Mouse (Mus musculus) liver, embryonic 12.5 days (tissue): Measurements from ENCODE around the gene Erc2. TPM values are rescaled to one million over a fixed set of nuclear protein-coding genes. Genes with fewer than 3 reads are reported as not detected.

Experiments used
- ATAC-seq: fragments of 200-750 bp; cut with Nextera tagmentation; 2 replicates; pipeline ENCODE4 v1.8.0; 2017; ENCODE audit warnings: moderate number of reproducible peaks, mild to moderate bottlenecking, moderate library complexity
- H3K27ac ChIP-seq: fragments of 300-500 bp; sonication (generic); 2 replicates; pipeline ENCODE4 v1.5.1; 2016; ENCODE audit warnings: mild to moderate bottlenecking
- H3K27me3 ChIP-seq: fragments of 300-500 bp; sonication (generic); replicated peaks from 2 replicates; pipeline ENCODE4 v1.6.1; 2016; ENCODE audit warnings: mild to moderate bottlenecking, moderate library complexity
- H3K36me3 ChIP-seq: fragments of 300-500 bp; sonication (generic); 2 replicates; pipeline ENCODE4 v1.6.1; 2016; ENCODE audit warnings: mild to moderate bottlenecking, moderate library complexity
- H3K4me1 ChIP-seq: fragments of 300-500 bp; sonication (generic); 2 replicates; pipeline ENCODE4 v1.6.1; 2016
- H3K4me2 ChIP-seq: fragments of 300-500 bp; sonication (generic); 2 replicates; pipeline ENCODE4 v1.6.1; 2016; ENCODE audit warnings: mild to moderate bottlenecking, moderate library complexity
- H3K4me3 ChIP-seq: fragments of 300-500 bp; sonication (generic); 2 replicates; pipeline ENCODE4 v1.5.1; 2016; ENCODE audit warnings: mild to moderate bottlenecking, moderate library complexity
- H3K9ac ChIP-seq: fragments of 300-500 bp; sonication (generic); 2 replicates; pipeline ENCODE4 v1.6.1; 2016; ENCODE audit warnings: mild to moderate bottlenecking, moderate library complexity
- H3K9me3 ChIP-seq: fragments of 300-500 bp; sonication (generic); replicated peaks from 2 replicates; pipeline ENCODE4 v1.6.1; 2016; ENCODE audit warnings: mild to moderate bottlenecking, moderate library complexity
- WGBS: fragments of 180-500 bp; shearing (Covaris S2); methylation state at CpG from one replicate; pipeline ENCODE4 v1.1.7; 2016; ENCODE audit not compliant: insufficient replicate concordance; 5-methylcytosine and 5-hydroxymethylcytosine counted together
- polyA plus RNA-seq: library from polyadenylated mRNA; unstranded; fragments of >200 nt; fragmentation: Nextera tagmentation; extraction: Ambion mirVana; gene quantifications from 2 replicates; pipeline ENCODE4 v1.2.1, GENCODE M21; 2016

The Erc2 gene
- polyA plus RNA-seq, 1 experiment from 2014 or later: 0.77 TPM

DNA sequence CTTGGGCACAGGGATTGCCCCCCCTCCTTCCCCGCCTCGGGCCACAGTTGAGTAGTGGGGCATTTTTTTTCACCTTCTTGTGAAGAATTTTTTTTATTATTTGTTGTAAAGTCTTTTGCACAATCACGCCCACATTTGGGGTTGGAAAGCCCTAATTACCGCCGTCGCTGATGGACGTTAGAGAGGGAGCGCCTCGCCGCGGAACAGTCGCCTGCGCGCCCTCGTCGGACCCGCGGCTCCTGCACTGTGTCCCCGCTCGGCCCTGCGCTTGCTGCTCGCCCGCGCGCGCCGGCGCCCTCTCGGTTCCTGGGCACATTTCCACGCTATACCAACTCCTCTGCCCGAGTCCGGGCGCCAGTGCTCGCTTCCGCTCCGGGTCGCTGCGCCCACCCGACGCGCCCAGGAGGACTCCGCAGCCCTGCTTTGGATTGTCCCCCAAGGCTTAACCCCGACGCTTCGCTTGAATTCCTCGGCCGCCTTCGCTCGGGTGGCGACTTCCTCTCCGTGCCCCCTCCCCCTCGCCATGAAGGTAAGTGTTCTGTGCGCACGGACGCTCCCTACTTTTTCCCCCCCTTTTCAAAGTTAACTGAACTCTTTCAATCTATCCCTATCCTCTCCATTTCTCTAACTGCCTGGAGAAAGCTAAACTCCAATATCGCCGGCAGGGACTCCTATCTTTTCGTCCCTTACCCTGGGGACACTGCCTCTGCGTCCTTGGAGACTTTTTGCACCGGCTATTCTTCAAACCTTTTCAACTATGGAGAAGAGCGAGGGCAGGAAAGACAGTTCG, 883.6 kb downstream of the Erc2 start:
- Histone ChIP-seq H3K36me3 (no peaks in the 10 kb centered on the region), H3K4me3 (peak overlapping the region; percentile 51), H3K27me3 (peaks cover 99% of the 10 kb centered on the region), H3K4me1 (no peaks in the 10 kb centered on the region), H3K27ac (no peak overlapping the region), H3K9ac (no peak overlapping the region), H3K9me3 (no peaks in the 10 kb centered on the region), H3K4me2 (peak overlapping the region; percentile 65)
- WGBS: under 1% methylated on average over 62 of the region's 62 CpGs
- ATAC-seq: no peak

DNA sequence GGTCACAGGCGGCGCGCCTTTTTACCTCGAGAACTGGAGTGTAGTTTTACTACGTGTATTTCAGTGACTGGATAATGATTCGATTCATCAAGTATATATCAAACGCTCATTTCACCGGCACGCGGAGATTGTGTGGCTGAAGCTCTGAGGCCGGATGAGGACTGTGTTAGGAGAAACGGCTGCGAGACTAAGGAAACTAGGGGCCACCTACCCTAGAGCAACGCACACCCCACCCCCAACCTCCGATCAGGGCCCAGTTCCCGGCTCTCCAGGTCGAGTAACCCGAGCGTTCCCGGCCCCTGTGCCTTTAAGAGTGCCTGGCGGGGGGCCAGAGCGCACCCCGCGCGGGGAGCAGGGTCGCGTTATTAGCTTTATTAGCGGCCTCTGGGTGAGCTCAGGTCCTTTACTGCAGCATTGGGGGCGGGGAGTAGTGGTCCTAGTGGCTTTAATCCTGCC, 884.2 kb downstream of the Erc2 start:
- peaks cover 99% of the 10 kb centered on the region for H3K27me3 ChIP-seq
- no peaks in the 10 kb centered on the region for H3K9me3 ChIP-seq
- peak overlapping the region; percentile 51 for H3K4me3 ChIP-seq
- H3K27ac ChIP-seq: no peak overlapping the region
- H3K4me1 ChIP-seq: 0 out of 2 replicates have a peak, but pooled peaks cover 3% of the 10 kb centered on the region
- no peaks in the 10 kb centered on the region for H3K36me3 ChIP-seq
- WGBS: 2% methylated on average over 29 of the region's 29 CpGs
- ATAC-seq: no peak
- no peak overlapping the region for H3K9ac ChIP-seq
- peak overlapping the region; percentile 65 for H3K4me2 ChIP-seq

DNA sequence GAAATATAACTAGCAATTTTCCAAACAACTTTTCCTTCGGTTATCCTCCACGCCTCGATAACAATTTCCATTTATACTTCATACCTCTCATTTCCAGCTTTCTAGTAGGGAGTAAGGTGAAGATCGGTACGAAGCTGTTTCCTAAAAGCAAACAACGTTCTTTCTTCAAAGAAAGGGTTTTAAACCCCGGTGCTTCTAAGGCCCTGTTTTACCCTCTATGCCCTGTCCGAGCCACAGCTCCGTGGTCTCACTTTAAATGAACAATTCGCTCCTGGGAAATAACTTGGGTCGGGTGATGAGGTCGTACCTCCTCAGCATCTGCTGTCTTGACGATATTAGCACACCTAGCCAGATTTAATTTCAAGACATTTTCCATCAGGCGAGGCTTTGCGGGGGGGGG, 884.8 kb downstream of the Erc2 start:
- Histone ChIP-seq H3K9me3 (no peaks in the 10 kb centered on the region), H3K27me3 (peaks cover 99% of the 10 kb centered on the region), H3K4me2 (peak overlapping the region; percentile 65), H3K36me3 (no peaks in the 10 kb centered on the region), H3K4me1 (0 out of 2 replicates have a peak, but pooled peaks cover 3% of the 10 kb centered on the region), H3K9ac (no peak overlapping the region), H3K27ac (no peak overlapping the region), H3K4me3 (peak overlapping the region; percentile 51)
- ATAC-seq: no peak
- WGBS: 2% methylated on average over 15 of the region's 15 CpGs

DNA sequence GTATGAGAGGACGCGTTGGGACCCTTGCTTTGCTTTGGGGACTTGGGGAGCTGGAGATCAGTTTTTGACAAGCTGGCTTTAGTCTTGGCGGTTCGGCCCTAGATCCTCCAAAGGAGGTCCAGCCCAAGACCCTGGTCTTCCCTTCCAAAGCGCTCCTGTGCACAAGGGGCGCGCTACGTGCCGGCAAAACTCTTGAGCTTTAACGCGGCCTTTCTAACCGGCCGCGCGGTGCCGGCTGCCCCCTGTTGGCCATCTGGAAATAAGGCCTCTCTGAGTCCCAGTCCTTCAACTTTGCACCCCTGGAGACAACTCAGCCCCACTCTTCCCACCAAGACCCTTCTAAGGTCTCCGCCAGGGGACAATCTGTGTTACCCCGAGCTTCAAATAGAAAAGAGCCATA, 885.2 kb downstream of the Erc2 start:
- no peaks in the 10 kb centered on the region for H3K36me3 ChIP-seq
- H3K27ac ChIP-seq: no peak overlapping the region
- WGBS: under 1% methylated on average over 18 of the region's 18 CpGs
- H3K4me3 ChIP-seq: peak overlapping the region; percentile 51
- ATAC-seq: no peak
- no peak overlapping the region for H3K9ac ChIP-seq
- H3K9me3 ChIP-seq: no peaks in the 10 kb centered on the region
- peak overlapping the region; percentile 65 for H3K4me2 ChIP-seq
- H3K4me1 ChIP-seq: 0 out of 2 replicates have a peak, but pooled peaks cover 3% of the 10 kb centered on the region
- peaks cover 100% of the 10 kb centered on the region for H3K27me3 ChIP-seq

DNA sequence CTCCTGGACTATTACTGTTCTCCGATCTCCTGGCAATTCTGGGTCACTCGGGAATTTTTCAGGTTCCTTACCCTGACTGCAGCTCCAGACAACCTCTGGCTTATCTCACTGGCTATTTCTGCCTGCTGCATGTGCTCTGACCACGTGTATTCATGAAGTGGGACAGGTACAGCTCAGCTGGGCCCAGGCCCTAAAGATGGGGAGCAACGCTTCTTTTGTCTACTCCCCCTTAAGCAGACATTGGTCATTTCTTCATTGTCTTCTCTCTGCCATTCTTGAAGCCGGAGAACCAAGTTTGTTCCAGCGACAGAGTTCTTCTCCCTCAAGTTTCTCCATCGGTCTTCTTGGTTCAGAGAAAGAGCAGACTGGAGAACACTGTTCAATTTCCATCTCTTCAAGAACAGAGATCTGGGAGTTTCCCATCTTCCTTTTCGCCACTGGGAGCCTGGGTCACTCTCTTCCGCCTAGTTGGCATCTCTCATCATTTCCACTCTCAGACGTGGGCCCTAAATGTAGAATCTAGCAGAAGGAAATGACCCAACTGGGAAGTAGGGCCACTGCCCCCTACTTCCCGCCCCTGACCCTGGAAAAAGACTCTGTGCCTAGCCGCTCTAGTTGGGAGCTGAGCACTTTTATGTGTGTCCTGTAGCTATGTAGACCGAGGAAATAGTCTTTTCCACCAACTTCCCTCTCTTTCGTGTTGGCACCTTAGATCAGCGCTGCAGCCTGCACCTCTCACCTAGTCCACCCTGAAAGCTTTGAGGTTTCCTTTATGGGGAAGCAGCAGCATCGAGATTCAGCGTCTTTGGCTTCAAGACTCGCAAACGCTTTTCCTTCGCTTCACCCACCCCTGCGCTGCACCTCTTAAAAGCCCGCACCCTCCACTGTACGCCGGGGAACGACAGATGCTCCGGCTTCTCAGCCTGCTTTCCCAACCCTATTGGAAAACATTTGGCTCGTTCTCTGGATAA, 886.3 kb downstream of the Erc2 start:
- Histone ChIP-seq H3K4me2 (0 out of 2 replicates have a peak overlapping the region, but pooled peaks have one; percentile 52), H3K9me3 (no peaks in the 10 kb centered on the region), H3K4me3 (no peak overlapping the region), H3K9ac (no peak overlapping the region), H3K4me1 (0 out of 2 replicates have a peak, but pooled peaks cover 3% of the 10 kb centered on the region), H3K27me3 (peaks cover 100% of the 10 kb centered on the region), H3K36me3 (no peaks in the 10 kb centered on the region), H3K27ac (no peak overlapping the region)
- ATAC-seq: no peak
- 10% methylated on average over 27 of the region's 27 CpGs for WGBS

DNA sequence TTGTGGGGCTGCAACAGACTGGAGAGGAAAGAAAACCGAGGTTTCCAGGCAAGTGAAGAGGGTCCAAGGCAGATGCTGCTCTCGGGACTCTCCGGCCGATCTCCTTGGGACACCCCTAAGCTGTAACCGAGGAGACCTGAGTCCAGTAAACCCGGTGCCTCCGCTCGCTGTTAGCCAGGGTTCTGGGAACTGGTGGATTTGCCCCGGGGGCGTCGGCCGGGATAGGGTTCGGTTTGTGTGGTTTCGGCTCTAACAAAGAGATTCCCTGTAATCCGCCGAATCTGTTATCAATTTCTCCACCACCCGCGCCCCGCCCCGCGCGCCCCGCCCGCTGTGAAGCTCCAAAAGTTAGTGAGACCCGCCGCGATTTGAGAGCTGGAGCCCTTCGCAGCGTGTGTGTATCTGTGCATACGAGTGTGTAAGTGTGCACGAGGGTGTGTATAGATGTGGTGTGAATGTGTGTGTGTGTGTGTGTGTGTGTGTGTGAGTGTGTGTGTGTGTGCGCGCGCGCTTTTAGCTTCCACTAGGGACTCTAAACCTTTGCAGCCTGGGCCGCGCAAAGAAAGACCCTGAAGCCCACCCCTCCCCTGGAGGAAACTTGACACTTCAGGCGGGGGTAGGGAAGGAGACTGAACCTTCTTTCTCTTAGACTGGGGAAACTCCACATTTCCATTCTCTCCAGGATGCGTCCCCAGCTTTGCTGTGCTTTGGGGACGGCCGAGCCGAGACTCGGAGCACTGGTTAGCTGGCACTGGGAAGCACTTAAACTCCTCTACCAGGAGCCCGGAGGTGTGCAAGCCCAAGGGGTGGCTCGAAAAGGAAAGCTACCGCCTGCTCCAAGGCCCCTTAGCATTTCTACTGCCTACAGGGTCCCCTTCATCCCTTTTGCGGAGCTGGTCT, 887.5 kb downstream of the Erc2 start:
- Histone ChIP-seq H3K4me3 (peak overlapping the region; percentile 5; the same call in 1 of the 2 replicates), H3K27me3 (peaks cover 91% of the 10 kb centered on the region), H3K36me3 (no peaks in the 10 kb centered on the region), H3K4me1 (0 out of 2 replicates have a peak, but pooled peaks cover 3% of the 10 kb centered on the region), H3K9me3 (no peaks in the 10 kb centered on the region), H3K27ac (no peak overlapping the region), H3K9ac (no peak overlapping the region), H3K4me2 (peak overlapping the region; percentile 52; the same call in 1 of the 2 replicates)
- WGBS: 1% methylated on average over 47 of the region's 47 CpGs
- no peak for ATAC-seq

DNA sequence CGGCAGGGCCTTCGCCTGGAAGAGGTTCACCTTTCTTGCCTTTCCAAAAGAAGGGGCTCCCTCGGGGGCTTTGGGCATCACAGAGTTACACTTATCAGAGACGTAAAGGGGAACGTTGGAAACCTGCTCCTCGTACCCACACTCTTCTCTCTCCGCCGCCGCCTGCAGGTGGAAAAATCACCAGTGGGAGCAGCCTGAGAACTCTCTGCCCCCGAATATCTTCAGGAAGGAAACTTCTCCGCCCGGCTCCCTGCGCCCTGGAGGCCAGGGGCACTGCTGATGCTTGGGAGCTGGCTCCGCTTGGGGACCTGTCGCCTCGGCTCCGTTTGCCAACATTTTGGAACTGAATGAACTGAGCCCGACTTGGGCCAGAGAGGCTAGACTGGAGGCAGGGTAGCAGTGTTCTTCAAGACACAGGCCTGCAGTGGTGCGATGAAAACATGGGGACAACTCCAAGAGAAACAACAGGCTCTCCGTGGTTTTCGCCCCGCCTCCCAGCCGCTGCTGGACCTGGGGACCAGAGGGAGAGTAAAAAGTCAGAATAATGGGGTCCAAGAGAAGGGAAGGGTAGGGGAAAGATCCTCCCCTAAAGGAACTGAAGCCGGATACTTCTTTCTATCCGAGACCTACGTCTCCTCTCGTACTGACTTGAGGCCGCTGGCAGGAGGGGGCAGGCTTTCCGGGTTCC, 888.3 kb downstream of the Erc2 start:
- WGBS: 3% methylated on average over 29 of the region's 29 CpGs
- Histone ChIP-seq H3K27me3 (peaks cover 91% of the 10 kb centered on the region), H3K4me2 (peak overlapping the region; percentile 52), H3K9me3 (no peaks in the 10 kb centered on the region), H3K4me3 (peak overlapping the region; percentile 7; the same call in 1 of the 2 replicates), H3K9ac (no peak overlapping the region), H3K36me3 (no peaks in the 10 kb centered on the region), H3K27ac (no peak overlapping the region), H3K4me1 (0 out of 2 replicates have a peak, but pooled peaks cover 3% of the 10 kb centered on the region)
- no peak for ATAC-seq

DNA sequence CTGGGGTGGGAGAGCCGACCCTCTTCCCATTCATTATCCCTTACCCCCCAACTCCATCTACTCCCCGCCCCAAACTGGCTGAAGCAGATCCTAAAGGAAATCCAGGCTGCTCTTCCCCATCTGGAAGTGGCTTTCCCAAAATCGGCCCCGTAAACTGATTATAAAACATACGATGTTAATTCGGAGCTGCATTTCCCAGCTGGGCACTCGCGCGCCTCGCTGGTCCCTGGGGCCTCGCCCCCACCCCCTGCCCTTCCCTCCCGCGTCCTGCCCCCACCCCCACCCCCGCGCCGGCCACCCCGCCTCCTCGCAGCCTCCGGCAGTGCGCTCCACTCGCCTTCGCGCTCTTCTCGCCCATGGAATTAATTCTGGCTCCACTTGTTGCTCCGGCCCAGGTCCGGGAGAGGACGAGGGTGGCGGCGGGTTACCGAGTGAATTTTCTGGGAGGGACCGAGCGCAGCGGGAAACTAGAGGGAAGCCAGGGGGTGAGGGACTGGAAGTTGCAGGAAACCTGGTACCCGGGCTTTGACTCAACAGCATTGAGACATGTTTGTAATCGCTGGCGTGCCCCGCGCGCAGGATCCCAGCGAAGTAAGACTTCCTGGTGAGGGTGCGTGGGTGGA, 888.9 kb downstream of the Erc2 start:
- H3K9ac ChIP-seq: no peak overlapping the region
- peak overlapping the region; percentile 27 for H3K4me3 ChIP-seq
- H3K4me1 ChIP-seq: 0 out of 2 replicates have a peak, but pooled peaks cover 3% of the 10 kb centered on the region
- ATAC-seq: no peak
- H3K36me3 ChIP-seq: no peaks in the 10 kb centered on the region
- H3K4me2 ChIP-seq: peak overlapping the region; percentile 52
- peaks cover 86% of the 10 kb centered on the region for H3K27me3 ChIP-seq
- no peaks in the 10 kb centered on the region for H3K9me3 ChIP-seq
- WGBS: 2% methylated on average over 41 of the region's 41 CpGs
- H3K27ac ChIP-seq: no peak overlapping the region

DNA sequence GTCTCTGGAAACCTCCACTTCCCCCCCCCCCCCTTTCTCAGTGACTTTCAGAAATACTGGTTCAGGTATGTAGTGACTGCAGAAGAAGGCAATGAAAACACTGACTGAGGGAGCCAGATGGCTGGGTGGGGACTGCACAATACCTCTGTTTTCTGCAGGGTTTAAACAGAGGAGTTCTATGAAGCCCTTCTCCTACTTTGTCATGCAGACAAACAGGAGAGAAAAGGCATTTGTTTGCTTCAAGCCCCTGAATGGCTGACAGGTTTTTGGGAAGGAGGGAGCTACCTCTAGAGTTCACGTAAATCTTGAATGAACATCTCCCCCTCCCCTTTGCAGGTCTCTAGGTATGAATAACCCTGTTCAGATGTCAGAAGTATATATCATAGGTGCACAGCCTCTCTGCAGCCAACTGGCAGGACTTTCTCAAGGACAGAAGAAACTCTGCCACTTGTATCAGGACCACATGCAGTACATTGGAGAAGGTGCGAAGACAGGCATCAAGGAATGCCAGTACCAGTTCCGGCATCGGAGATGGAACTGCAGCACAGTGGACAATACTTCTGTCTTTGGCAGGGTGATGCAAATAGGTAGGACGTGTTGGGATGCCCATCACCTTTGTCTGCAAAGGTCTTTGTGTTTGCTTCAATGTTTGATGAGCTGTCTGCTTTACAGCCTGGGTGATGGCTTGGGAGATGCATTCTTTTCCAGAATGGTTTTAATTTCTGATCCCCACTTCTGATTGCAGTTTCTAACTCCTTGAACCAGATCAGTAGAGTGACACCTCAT, 890.8 kb downstream of the Erc2 start:
- H3K9ac ChIP-seq: no peak overlapping the region
- no peak overlapping the region for H3K27ac ChIP-seq
- H3K4me3 ChIP-seq: no peak overlapping the region
- no peaks in the 10 kb centered on the region for H3K9me3 ChIP-seq
- WGBS: 68% methylated on average over 5 of the region's 5 CpGs
- no peak for ATAC-seq
- H3K36me3 ChIP-seq: no peaks in the 10 kb centered on the region
- peaks cover 67% of the 10 kb centered on the region for H3K27me3 ChIP-seq
- H3K4me2 ChIP-seq: no peak overlapping the region
- 0 out of 2 replicates have a peak, but pooled peaks cover 3% of the 10 kb centered on the region for H3K4me1 ChIP-seq

DNA sequence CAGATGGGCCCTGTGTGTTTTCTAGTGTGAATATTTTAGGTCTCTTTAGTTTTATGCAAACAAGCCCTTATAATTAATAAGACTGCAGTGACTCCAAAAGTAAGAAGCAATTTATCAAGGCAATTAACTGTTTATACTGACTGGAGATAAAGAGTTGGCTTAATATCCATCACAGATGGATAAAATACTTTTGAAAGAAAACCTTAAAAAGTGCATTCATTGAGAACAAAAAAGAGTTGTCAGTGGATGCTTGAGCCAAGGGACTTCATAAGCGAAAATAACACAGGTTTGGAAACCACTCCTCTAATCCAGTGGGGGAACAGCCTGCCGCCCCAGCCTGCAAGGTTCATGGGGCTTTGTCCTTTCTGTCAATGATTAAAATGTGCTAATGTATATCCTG, 891.9 kb downstream of the Erc2 start:
- Histone ChIP-seq H3K27me3 (peaks cover 56% of the 10 kb centered on the region), H3K27ac (no peak overlapping the region), H3K36me3 (no peaks in the 10 kb centered on the region), H3K9ac (no peak overlapping the region), H3K4me2 (no peak overlapping the region), H3K4me1 (0 out of 2 replicates have a peak, but pooled peaks cover 3% of the 10 kb centered on the region), H3K4me3 (no peak overlapping the region), H3K9me3 (no peaks in the 10 kb centered on the region)
- WGBS: 36% methylated on average over 2 of the region's 2 CpGs
- ATAC-seq: no peak
